Mouse (Mus musculus) intestine, embryonic 14.5 days (tissue): ENCODE measurements at regions not wholly inside any gene's neighbourhood (a gene's known extent, or its start where the extent isn't known, plus 50 kb on each side); places are given as distances from the start of the nearest gene placed in this dataset.

Experiments used
- ATAC-seq: fragments of 200-750 bp; cut with Nextera tagmentation; replicated peaks from 2 replicates; pipeline ENCODE4 v1.8.0; 2017; ENCODE audit warnings: low read depth, moderate number of reproducible peaks, moderate TSS enrichment, moderate library complexity; ENCODE audit not compliant: low FRiP score, low TSS enrichment
- DNase-seq: peaks from one replicate; pipeline ENCODE4 v3.0.0-alpha.2; 2018; ENCODE audit warnings: low spot score
- H3K27ac ChIP-seq: fragments of 300-500 bp; sonication (generic); 2 replicates; pipeline ENCODE4 v1.5.1; 2014; ENCODE audit warnings: low read depth, mild to moderate bottlenecking, control low read depth
- H3K27me3 ChIP-seq: fragments of 300-500 bp; sonication (generic); replicated peaks from 2 replicates; pipeline ENCODE4 v1.6.1; 2014; ENCODE audit warnings: low read length, control low read depth; ENCODE audit not compliant: control insufficient read depth, insufficient read depth
- H3K36me3 ChIP-seq: fragments of 300-500 bp; sonication (generic); 2 replicates; pipeline ENCODE4 v1.6.1; 2014; ENCODE audit warnings: low read length, control low read depth; ENCODE audit not compliant: control insufficient read depth, insufficient read depth
- H3K4me1 ChIP-seq: fragments of 300-500 bp; sonication (generic); replicated peaks from 2 replicates; pipeline ENCODE4 v1.6.1; 2014; ENCODE audit warnings: low read length, control low read depth, mixed read lengths; ENCODE audit not compliant: control insufficient read depth, insufficient read depth
- H3K4me2 ChIP-seq: fragments of 300-500 bp; sonication (generic); 2 replicates; pipeline ENCODE4 v1.6.1; 2014; ENCODE audit warnings: low read length
- H3K4me3 ChIP-seq: fragments of 300-500 bp; sonication (generic); 2 replicates; pipeline ENCODE4 v1.5.1; 2014; ENCODE audit warnings: low read depth, low read length, control low read depth, mixed read lengths
- H3K9ac ChIP-seq: fragments of 300-500 bp; sonication (generic); 2 replicates; pipeline ENCODE4 v1.6.1; 2014; ENCODE audit warnings: mild to moderate bottlenecking, low read length
- H3K9me3 ChIP-seq: fragments of 300-500 bp; sonication (generic); 2 replicates; pipeline ENCODE4 v1.6.1; 2016; ENCODE audit warnings: low read length, control low read depth; ENCODE audit not compliant: control insufficient read depth
- WGBS: fragments of 180-500 bp; shearing (Covaris S2); extraction: QIAGEN DNeasy Blood & Tissue Kit; methylation state at CpG from one replicate; pipeline ENCODE4 v1.1.7; 2014; 5-methylcytosine and 5-hydroxymethylcytosine counted together

DNA sequence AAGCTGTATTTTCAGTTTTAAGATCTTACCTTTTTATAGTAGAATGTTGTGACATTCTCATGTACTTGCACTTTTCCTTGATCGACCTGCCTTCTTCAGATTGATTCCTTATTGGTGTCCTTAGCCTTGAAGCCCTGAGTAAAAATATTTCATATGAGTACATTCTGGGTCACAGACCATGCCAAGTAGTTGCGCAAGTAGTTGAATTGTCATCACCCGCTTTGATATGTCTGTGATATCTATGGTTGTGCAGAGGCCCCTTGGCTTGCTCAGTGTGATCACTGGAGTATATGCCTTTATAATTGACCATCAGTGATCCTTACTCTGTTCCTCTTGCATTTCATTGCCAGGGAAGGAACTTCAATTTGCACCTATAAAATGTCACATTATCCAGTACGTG is 131.1 kb upstream of the Reg3g start:
- H3K27me3 ChIP-seq: no peaks in the 10 kb centered on the region
- no peak overlapping the region for H3K9ac ChIP-seq
- H3K4me3 ChIP-seq: no peak overlapping the region
- no peaks in the 10 kb centered on the region for H3K9me3 ChIP-seq
- WGBS: 91% methylated on average over 4 of the region's 4 CpGs
- no peak overlapping the region for H3K27ac ChIP-seq
- H3K36me3 ChIP-seq: no peaks in the 10 kb centered on the region
- ATAC-seq (no peak), DNase-seq (no peak)
- no peaks in the 10 kb centered on the region for H3K4me1 ChIP-seq
- no peak overlapping the region for H3K4me2 ChIP-seq

DNA sequence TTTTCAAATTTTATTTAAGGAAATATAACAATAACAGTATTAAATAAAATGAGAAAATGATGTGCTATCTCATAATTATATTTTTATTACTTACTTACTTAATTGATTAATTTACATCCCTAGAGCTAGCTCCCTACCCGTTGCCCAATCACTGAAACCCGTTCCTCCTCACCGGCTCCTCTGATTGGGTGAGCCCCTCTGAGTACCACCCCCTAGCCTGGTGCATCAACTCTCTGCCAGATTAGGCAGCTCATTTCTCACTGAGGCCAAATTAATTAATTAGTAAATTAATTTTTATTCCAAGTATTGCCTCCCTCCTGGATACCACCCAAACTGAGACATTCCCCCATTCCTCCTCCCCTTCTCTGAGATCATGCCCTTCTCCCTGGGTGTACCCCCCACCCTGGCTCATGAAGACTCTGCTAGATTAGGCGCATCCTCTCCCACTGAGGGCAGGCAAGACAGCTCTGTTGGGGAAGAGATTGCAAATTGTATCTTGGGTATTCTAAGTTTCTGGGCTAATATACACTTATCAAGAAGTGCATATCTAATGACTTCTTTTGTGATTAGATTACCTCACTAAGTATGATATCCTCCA is 101.4 kb upstream of the Reg3g start:
- Histone ChIP-seq H3K9ac (no peak overlapping the region), H3K4me1 (no peaks in the 10 kb centered on the region), H3K4me3 (no peak overlapping the region), H3K27ac (no peak overlapping the region), H3K36me3 (no peaks in the 10 kb centered on the region), H3K9me3 (no peaks in the 10 kb centered on the region), H3K27me3 (no peaks in the 10 kb centered on the region), H3K4me2 (no peak overlapping the region)
- ATAC-seq (no peak), DNase-seq (no peak)
- WGBS: 95% methylated on average over 4 of the region's 4 CpGs

DNA sequence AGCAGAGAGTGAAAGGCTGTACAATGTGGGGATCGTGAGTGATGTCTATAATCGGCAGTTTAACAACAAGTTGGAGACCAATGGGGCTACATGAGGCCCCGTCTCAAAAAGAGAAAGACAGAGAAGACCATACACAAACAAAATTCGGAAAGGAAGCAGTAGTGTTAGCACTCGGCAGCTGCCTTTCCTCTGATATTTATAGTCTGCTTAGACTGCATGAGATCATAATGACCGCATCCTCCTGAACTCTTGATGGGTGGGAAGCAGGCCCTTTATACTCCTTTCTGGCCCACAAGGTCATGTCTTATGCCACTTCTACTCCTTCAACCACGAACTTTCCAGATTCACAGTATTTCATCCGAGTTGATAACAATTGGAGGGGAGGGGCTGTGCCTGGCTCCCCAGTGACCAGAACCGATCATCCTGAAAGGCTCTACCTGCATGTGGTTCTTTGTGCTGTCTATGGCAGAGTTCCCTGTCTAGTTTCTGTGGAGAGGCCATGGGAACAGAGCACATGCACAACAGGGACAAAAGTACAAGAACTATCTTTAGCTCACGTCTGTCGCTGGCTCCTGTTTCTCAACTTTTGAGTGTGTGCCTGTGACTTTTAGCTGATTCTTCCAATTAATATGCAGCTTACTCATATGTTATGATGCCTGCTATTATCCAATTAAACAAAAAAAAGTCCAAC is 84.5 kb upstream of the Reg3g start:
- Histone ChIP-seq H3K9me3 (no peaks in the 10 kb centered on the region), H3K27me3 (no peaks in the 10 kb centered on the region), H3K27ac (no peak overlapping the region), H3K4me2 (no peak overlapping the region), H3K4me1 (no peaks in the 10 kb centered on the region), H3K4me3 (no peak overlapping the region), H3K36me3 (no peaks in the 10 kb centered on the region), H3K9ac (no peak overlapping the region)
- DNase-seq: no peak
- 41% methylated on average over 11 of the region's 11 CpGs for WGBS
- no peak for ATAC-seq

- no peaks in the 10 kb centered on the region for H3K36me3 ChIP-seq
- H3K9ac ChIP-seq: no peak overlapping the region
- no peaks in the 10 kb centered on the region for H3K4me1 ChIP-seq
- WGBS: 59% methylated on average over 5 of the region's 5 CpGs
- no peak overlapping the region for H3K4me2 ChIP-seq
- DNase-seq: no peak
- no peak overlapping the region for H3K4me3 ChIP-seq
- no peaks in the 10 kb centered on the region for H3K27me3 ChIP-seq
- H3K9me3 ChIP-seq: no peaks in the 10 kb centered on the region
- no peak overlapping the region for H3K27ac ChIP-seq
- ATAC-seq: no peak
Measured at GRCm38 (mm10) chr6:78552353-78552698, 83.7 kb upstream of the Reg3g start.

GRCm38 (mm10) chr6:78551666-78552352 is 83.1 kb upstream of the Reg3g start:
- H3K36me3 ChIP-seq: no peaks in the 10 kb centered on the region
- H3K9ac ChIP-seq: no peak overlapping the region
- H3K9me3 ChIP-seq: no peaks in the 10 kb centered on the region
- ATAC-seq (no peak), DNase-seq (no peak)
- H3K4me3 ChIP-seq: no peak overlapping the region
- 71% methylated on average over 8 of the region's 8 CpGs for WGBS
- H3K4me2 ChIP-seq: no peak overlapping the region
- no peak overlapping the region for H3K27ac ChIP-seq
- H3K4me1 ChIP-seq: no peaks in the 10 kb centered on the region
- no peaks in the 10 kb centered on the region for H3K27me3 ChIP-seq

DNA sequence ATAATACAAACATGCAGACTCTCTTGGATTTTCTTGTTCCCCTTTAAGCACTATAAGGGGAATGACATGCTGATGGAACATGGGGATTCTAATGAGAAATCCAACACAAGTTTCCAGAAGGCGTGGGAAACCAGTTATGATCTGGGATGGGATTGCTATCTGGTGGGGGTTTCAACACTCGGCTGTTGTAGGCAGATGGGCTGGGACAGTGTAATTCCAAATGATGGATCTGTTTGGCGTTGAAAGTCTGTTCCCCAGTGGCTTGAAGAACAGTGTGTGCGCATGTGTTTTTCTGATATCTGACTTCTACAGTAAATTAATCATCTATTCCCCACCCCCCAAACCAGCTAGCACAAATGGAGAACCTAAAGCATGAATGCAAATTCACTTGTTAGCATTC is 79.8 kb upstream of the Reg3g start:
- H3K9ac ChIP-seq: no peak overlapping the region
- H3K27ac ChIP-seq: no peak overlapping the region
- no peak for DNase-seq
- WGBS: 70% methylated on average over 4 of the region's 4 CpGs
- no peaks in the 10 kb centered on the region for H3K27me3 ChIP-seq
- no peak for ATAC-seq
- no peaks in the 10 kb centered on the region for H3K4me1 ChIP-seq
- H3K4me2 ChIP-seq: no peak overlapping the region
- H3K36me3 ChIP-seq: no peaks in the 10 kb centered on the region
- no peak overlapping the region for H3K4me3 ChIP-seq
- no peaks in the 10 kb centered on the region for H3K9me3 ChIP-seq

GRCm38 (mm10) chr6:78547721-78548120 is 79.0 kb upstream of the Reg3g start:
- H3K27me3 ChIP-seq: no peaks in the 10 kb centered on the region
- 87% methylated on average over 1 of the region's 1 CpGs for WGBS

DNA sequence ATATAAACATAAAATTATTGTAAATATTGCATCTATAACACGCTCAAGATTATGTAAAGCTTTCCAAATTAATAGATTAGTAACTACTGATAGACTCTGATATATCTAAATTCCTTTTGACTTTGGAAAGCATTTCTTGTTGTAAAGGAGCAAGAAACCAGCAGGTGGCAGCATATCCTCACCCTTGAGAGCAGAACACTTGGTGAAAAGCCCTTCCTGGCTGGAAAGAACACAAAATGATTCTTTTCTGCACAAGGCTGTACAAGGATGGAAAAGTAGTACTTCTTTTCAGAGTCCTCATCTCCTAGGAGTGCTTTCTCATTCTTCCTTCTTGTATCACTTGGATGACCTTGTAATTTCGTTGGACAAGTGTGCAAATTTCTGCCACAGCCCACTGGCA is 75.6 kb upstream of the Reg3g start:
- H3K27ac ChIP-seq: no peak overlapping the region
- no peak for ATAC-seq
- DNase-seq: peak; percentile 84
- H3K27me3 ChIP-seq: no peaks in the 10 kb centered on the region
- H3K4me1 ChIP-seq: no peaks in the 10 kb centered on the region
- WGBS: 12% methylated on average over 2 of the region's 2 CpGs
- no peaks in the 10 kb centered on the region for H3K9me3 ChIP-seq
- H3K4me3 ChIP-seq: no peak overlapping the region
- H3K4me2 ChIP-seq: no peak overlapping the region
- no peaks in the 10 kb centered on the region for H3K36me3 ChIP-seq
- H3K9ac ChIP-seq: no peak overlapping the region

More at GRCm38 (mm10) chr6:78547721-78548120, 79.0 kb upstream of the Reg3g start:
- Histone ChIP-seq H3K36me3 (no peaks in the 10 kb centered on the region), H3K4me2 (no peak overlapping the region), H3K9me3 (no peaks in the 10 kb centered on the region), H3K27ac (no peak overlapping the region), H3K9ac (no peak overlapping the region), H3K4me3 (no peak overlapping the region), H3K4me1 (no peaks in the 10 kb centered on the region)
- ATAC-seq: no peak
- DNase-seq: no peak

GRCm38 (mm10) chr6:78537476-78537875 is 68.8 kb upstream of the Reg3g start:
- no peaks in the 10 kb centered on the region for H3K36me3 ChIP-seq
- H3K4me1 ChIP-seq: no peaks in the 10 kb centered on the region
- H3K27me3 ChIP-seq: no peaks in the 10 kb centered on the region
- no peak overlapping the region for H3K4me2 ChIP-seq
- H3K9ac ChIP-seq: no peak overlapping the region
- H3K27ac ChIP-seq: no peak overlapping the region
- H3K4me3 ChIP-seq: no peak overlapping the region
- no peak for ATAC-seq
- 87% methylated on average over 1 of the region's 1 CpGs for WGBS
- no peak for DNase-seq
- no peaks in the 10 kb centered on the region for H3K9me3 ChIP-seq
